Comparison of ENCODE assay signal across 19 mouse cellular contexts in the genomic region with DNA sequence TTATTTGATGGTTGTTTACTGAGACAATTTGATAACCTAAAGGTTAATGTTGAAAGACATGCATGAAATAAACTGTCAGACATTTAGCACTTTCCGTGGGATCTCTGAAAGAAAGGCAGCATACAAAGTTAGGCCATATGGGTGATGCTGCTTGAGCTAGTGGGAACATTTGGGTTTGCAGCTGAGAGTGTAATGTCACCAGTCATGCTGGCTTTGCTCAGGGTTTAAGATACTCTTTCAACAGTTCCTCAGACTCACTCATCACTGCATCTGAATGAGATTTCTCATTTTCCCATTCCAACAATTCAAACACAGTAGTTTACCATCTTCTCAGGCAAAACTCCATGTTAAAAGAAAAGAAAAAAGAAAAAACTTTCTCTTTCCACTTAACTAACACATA.
"Had no signal": no experiment of that assay in that cellular context is flagged by ENCODE, and none has a peak within 500 bp of the region (broad histone marks: within the 10 kb centered on the region; RNA-seq: fewer than 3 reads in every experiment).

No protein-coding gene starts in this region.

- DNase-seq: kidney, adult 11 months; kidney, adult 8-10 months; kidney, postnatal 10 days; kidney, postnatal 36 days; liver, embryonic 13.5 days; lung, adult 2 months; lung, postnatal 14 days; lung, postnatal 4 days; midbrain, embryonic 14.5 days; right cerebral cortex, adult 18-20 months; right cerebral cortex, postnatal 25 days; thymus, adult 18-20 months; thymus, postnatal 14 days; thymus, postnatal 4 days had no signal

- H3K36me3 ChIP-seq: kidney, embryonic 15.5 days; liver, embryonic 13.5 days; neural tube, embryonic 12.5 days; neural tube, embryonic 15.5 days had no signal

- H3K9me3 ChIP-seq: kidney, embryonic 15.5 days; liver, embryonic 13.5 days; neural tube, embryonic 12.5 days; neural tube, embryonic 15.5 days had no signal

- H3K4me1 ChIP-seq: kidney, embryonic 15.5 days; liver, embryonic 13.5 days; neural tube, embryonic 12.5 days; neural tube, embryonic 15.5 days had no signal

- H3K4me2 ChIP-seq: kidney, embryonic 15.5 days; liver, embryonic 13.5 days; midbrain, embryonic 11.5 days; neural tube, embryonic 12.5 days; neural tube, embryonic 15.5 days had no signal

- H3K4me3 ChIP-seq: kidney, embryonic 15.5 days; left cerebral cortex, adult 2 months; liver, embryonic 13.5 days; neural tube, embryonic 12.5 days; neural tube, embryonic 15.5 days had no signal

- H3K27me3 ChIP-seq: kidney, embryonic 15.5 days; liver, embryonic 13.5 days; neural tube, embryonic 12.5 days; neural tube, embryonic 15.5 days had no signal

- H3K9ac ChIP-seq: kidney, embryonic 15.5 days; liver, embryonic 13.5 days; neural tube, embryonic 12.5 days; neural tube, embryonic 15.5 days had no signal

- H3K27ac ChIP-seq: kidney, embryonic 15.5 days; left cerebral cortex, adult 2 months; liver, embryonic 13.5 days; neural tube, embryonic 12.5 days; neural tube, embryonic 15.5 days had no signal
